Mouse (Mus musculus): ENCODE data around the gene Slc22a14. TPM values are rescaled to one million over a fixed set of nuclear protein-coding genes. Genes with fewer than 3 reads are reported as not detected.
A peak's percentile ranks its signal among the peaks of the same experiment; 100 is the strongest.

The Slc22a14 gene
- polyA plus RNA-seq (2012; rRNA removed) = 0.04 and 0.05 TPM in 2 replicates

- TF ChIP-seq POLR2A (IDR thresholded peaks at IDR 0.05; ENCODE audit: borderline replicate concordance, extremely low read depth, insufficient read depth, insufficient read length, poor library complexity, severe bottlenecking) (no peak), CTCF (IDR thresholded peaks at IDR 0.05; ENCODE audit: borderline replicate concordance, extremely low read depth, insufficient read depth, insufficient read length) (no peak)
- no peak for DNase-seq (ENCODE audit: low read depth)
Observed at GRCm38 (mm10) chr9:119365284-119365683, at the start of gene Slc22a14. TSS of gene Slc22a14 (minus strand) at chr9:119365553.

- DNase-seq (ENCODE audit: low read depth) = no peak
- TF ChIP-seq POLR2A (IDR thresholded peaks at IDR 0.05; ENCODE audit: borderline replicate concordance, extremely low read depth, insufficient read depth, insufficient read length, poor library complexity, severe bottlenecking) (no peak), CTCF (IDR thresholded peaks at IDR 0.05; ENCODE audit: borderline replicate concordance, extremely low read depth, insufficient read depth, insufficient read length) (no peak)
Observed at GRCm38 (mm10) chr9:119409864-119410263, 44.5 kb upstream of the Slc22a14 start.

- no peak for DNase-seq (ENCODE audit: low read depth)
- no peak for TF ChIP-seq POLR2A (IDR thresholded peaks at IDR 0.05; ENCODE audit: borderline replicate concordance, extremely low read depth, insufficient read depth, insufficient read length, poor library complexity, severe bottlenecking)
- no peak for TF ChIP-seq CTCF (IDR thresholded peaks at IDR 0.05; ENCODE audit: borderline replicate concordance, extremely low read depth, insufficient read depth, insufficient read length)
Observed at GRCm38 (mm10) chr9:119408898-119409664, 43.7 kb upstream of the Slc22a14 start.

GRCm38 (mm10) chr9:119407884-119408283 lies 42.5 kb upstream of the Slc22a14 start:
- no peak for TF ChIP-seq CTCF (IDR thresholded peaks at IDR 0.05; ENCODE audit: borderline replicate concordance, extremely low read depth, insufficient read depth, insufficient read length)
- TF ChIP-seq POLR2A (IDR thresholded peaks at IDR 0.05; ENCODE audit: borderline replicate concordance, extremely low read depth, insufficient read depth, insufficient read length, poor library complexity, severe bottlenecking) = no peak
- no peak for DNase-seq (ENCODE audit: low read depth)

GRCm38 (mm10) chr9:119404090-119404489 lies 38.7 kb upstream of the Slc22a14 start:
- DNase-seq (ENCODE audit: low read depth) = no peak
- TF ChIP-seq CTCF (IDR thresholded peaks at IDR 0.05; ENCODE audit: borderline replicate concordance, extremely low read depth, insufficient read depth, insufficient read length) = no peak
- no peak for TF ChIP-seq POLR2A (IDR thresholded peaks at IDR 0.05; ENCODE audit: borderline replicate concordance, extremely low read depth, insufficient read depth, insufficient read length, poor library complexity, severe bottlenecking)

GRCm38 (mm10) chr9:119403236-119403641 lies 37.9 kb upstream of the Slc22a14 start:
- peak; percentile 85 for DNase-seq (ENCODE audit: low read depth)
- peak; percentile 50; the same call in 1 of the 2 replicates for TF ChIP-seq POLR2A (IDR thresholded peaks at IDR 0.05; ENCODE audit: borderline replicate concordance, extremely low read depth, insufficient read depth, insufficient read length, poor library complexity, severe bottlenecking)
- no peak for TF ChIP-seq CTCF (IDR thresholded peaks at IDR 0.05; ENCODE audit: borderline replicate concordance, extremely low read depth, insufficient read depth, insufficient read length)

GRCm38 (mm10) chr9:119402253-119403235 lies 37.2 kb upstream of the Slc22a14 start:
- DNase-seq (ENCODE audit: low read depth) = peak; percentile 63
- 0 out of 2 replicates have a peak, but pooled peaks have one; percentile 42 for TF ChIP-seq POLR2A (IDR thresholded peaks at IDR 0.05; ENCODE audit: borderline replicate concordance, extremely low read depth, insufficient read depth, insufficient read length, poor library complexity, severe bottlenecking)
- no peak for TF ChIP-seq CTCF (IDR thresholded peaks at IDR 0.05; ENCODE audit: borderline replicate concordance, extremely low read depth, insufficient read depth, insufficient read length)

- DNase-seq (ENCODE audit: low read depth) = peak; percentile 98
- no peak for TF ChIP-seq POLR2A (IDR thresholded peaks at IDR 0.05; ENCODE audit: borderline replicate concordance, extremely low read depth, insufficient read depth, insufficient read length, poor library complexity, severe bottlenecking)
- peak; percentile 37; the same call in 1 of the 2 replicates for TF ChIP-seq CTCF (IDR thresholded peaks at IDR 0.05; ENCODE audit: borderline replicate concordance, extremely low read depth, insufficient read depth, insufficient read length)
Observed at GRCm38 (mm10) chr9:119401801-119402214, 36.5 kb upstream of the Slc22a14 start, which contains the start of gene Acvr2b. TSS of gene Acvr2b (plus strand) at chr9:119402118.

- no peak for DNase-seq (ENCODE audit: low read depth)
- no peak for TF ChIP-seq CTCF (IDR thresholded peaks at IDR 0.05; ENCODE audit: borderline replicate concordance, extremely low read depth, insufficient read depth, insufficient read length)
- TF ChIP-seq POLR2A (IDR thresholded peaks at IDR 0.05; ENCODE audit: borderline replicate concordance, extremely low read depth, insufficient read depth, insufficient read length, poor library complexity, severe bottlenecking) = no peak
Observed at GRCm38 (mm10) chr9:119401351-119401750, 36.0 kb upstream of the Slc22a14 start.

- DNase-seq (ENCODE audit: low read depth) = no peak
- TF ChIP-seq POLR2A (IDR thresholded peaks at IDR 0.05; ENCODE audit: borderline replicate concordance, extremely low read depth, insufficient read depth, insufficient read length, poor library complexity, severe bottlenecking) = no peak
- no peak for TF ChIP-seq CTCF (IDR thresholded peaks at IDR 0.05; ENCODE audit: borderline replicate concordance, extremely low read depth, insufficient read depth, insufficient read length)
Observed at GRCm38 (mm10) chr9:119394808-119395207, 29.5 kb upstream of the Slc22a14 start.

GRCm38 (mm10) chr9:119390214-119390613 lies 24.9 kb upstream of the Slc22a14 start:
- TF ChIP-seq POLR2A (IDR thresholded peaks at IDR 0.05; ENCODE audit: borderline replicate concordance, extremely low read depth, insufficient read depth, insufficient read length, poor library complexity, severe bottlenecking) = no peak
- TF ChIP-seq CTCF (IDR thresholded peaks at IDR 0.05; ENCODE audit: borderline replicate concordance, extremely low read depth, insufficient read depth, insufficient read length) = no peak

More at GRCm38 (mm10) chr9:119390214-119390613, 24.9 kb upstream of the Slc22a14 start:
- no peak for DNase-seq (ENCODE audit: low read depth)

Data from brain, embryonic 14.5 days (tissue).